Mouse (Mus musculus) embryo, embryonic 10 days (tissue): Measurements from ENCODE around the gene Tnc.

ENCODE experiments used
- DNase-seq: peaks from one replicate; pipeline ENCODE4 v3.0.0-alpha.2; 2015; ENCODE audit warnings: low spot score

Gene Tnc

DNA sequence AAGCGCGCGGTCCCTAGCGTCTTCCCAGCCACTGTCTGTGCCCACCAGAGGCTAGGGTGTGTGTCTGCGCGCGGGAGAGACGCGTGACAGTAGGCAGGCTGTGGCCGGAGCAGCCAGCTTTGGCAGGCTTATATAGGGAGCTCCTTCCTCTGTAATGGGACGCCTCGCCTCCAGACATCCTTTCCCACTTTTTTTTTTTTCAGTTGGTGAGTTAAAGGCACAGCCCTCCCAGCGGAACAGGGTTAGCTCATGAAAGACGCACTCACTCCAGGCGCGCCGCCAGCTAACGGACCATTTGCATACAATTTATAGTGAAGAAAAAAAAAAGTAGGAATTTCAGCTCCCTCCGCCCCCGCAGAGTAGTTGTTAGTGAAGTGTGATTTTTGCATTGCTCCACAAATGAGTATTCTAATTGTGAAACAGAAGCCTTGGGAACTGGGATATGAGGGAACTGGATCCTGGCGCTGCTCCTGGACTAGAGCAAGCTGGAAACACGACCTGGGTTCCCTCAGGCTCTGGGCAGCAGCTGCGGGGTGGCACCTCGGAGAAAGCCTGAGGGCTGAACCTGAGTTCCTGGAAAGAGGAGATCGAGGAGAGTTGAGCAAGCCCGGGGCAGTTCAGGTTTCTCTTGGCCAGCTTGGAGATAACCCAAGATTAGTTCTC, at the start of gene Tnc:
Gene Tnc, minus strand, starts transcription at position 185 of the 663 bp plus-strand sequence.
- DNase-seq = peak; percentile 73

DNA sequence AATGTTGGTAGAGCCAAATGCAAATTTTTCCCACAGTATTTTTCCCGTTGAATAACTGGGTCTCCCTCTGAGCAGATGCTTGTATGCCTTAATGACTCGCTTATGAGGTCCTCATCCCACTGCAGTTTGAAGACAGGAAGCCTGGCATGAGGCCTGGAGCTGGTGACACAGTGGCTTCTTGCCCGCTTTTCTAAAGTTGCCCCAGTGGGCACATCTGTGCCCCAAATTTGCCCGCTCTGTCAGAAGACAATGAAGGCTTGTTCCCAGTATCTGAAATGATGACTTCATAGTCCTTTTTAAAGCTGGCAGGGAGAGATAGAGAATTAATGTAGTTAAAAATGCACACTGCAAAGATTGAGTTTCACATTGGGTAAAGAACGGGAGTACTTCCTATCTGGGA, 47.4 kb upstream of the Tnc start:
- no peak for DNase-seq

DNA sequence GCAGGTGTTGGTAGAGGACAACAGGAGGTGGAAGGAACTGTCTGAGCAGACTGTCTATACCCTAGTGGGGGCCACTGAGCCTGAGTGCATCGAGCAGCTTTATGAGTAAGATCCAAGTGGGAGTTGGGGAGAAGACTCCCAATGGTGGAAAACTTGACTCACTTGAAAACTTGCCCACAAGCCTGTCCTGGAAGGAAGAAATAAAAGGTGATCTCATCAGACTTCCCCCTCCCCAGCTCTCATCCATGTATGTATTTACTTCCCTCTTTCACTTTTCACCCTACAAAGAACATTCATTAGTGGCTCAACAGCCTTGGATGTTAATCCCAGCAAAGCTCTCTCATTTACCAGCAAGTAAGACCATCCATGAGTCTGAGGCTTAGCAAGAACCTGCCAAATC, 46.0 kb upstream of the Tnc start:
- no peak for DNase-seq

DNA sequence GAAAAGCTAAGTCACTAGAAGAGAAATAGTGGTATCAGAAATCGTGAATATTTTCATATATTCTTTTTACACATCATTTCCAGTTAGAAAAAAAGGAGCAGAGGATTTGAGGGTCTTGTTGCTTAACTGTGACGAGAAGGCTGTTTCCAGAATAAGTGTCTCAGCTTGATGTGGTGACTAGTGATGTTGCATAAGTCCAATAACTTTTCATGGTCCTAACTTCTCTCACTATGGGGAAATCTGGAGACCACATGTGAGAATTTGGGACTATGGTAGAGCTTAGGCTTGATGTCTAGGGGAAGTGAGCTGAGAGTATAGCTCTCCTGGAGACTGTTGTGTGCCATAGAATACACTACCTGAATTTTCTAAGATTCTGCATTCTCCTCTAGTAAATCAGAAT, 42.6 kb upstream of the Tnc start:
- DNase-seq = no peak

DNA sequence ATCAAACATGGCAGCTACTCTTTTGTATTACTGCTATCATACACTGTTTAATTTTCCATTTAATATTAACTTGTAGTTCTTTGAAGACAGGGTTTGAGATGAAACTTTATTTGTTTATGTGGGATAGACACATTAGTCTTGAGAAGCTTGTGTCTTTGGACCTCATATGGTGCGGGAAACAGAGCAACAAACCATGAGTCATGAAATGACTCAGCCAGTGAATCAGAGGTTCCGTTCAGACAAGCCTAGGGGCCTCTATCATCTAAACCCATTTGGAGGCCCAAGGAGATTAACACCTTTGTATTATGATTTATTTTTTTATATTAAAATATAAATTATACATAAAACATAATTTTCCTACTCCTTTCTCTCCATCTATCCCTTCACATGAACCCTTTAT, 40.9 kb upstream of the Tnc start:
- DNase-seq = no peak

DNA sequence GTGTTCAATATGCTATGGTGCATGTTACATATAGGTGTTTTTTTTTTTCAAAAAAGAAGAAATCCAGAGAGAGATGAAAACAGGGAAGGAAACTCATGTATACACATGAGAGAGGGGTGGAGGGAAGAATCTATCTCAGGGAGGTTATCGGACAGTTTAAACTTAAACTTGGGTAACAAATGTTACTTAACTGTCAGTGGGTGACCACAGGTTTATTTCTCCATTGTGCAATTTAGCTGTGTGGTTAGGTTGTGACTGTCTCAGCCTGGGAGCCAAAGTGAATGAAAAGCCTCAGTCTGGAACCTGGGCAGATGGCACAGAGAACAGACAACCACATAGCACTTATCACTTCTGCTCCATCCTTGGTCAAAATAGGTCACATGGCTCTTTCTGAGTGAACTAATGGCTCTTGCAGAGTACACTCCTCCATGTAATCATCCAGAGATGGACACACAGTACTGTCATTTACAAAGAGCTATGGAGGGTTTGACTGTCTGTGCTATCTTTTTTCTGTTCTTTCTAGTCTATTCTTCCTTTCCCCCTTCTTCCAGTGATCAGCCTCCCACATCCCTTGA, 39.3 kb upstream of the Tnc start:
- no peak for DNase-seq

DNA sequence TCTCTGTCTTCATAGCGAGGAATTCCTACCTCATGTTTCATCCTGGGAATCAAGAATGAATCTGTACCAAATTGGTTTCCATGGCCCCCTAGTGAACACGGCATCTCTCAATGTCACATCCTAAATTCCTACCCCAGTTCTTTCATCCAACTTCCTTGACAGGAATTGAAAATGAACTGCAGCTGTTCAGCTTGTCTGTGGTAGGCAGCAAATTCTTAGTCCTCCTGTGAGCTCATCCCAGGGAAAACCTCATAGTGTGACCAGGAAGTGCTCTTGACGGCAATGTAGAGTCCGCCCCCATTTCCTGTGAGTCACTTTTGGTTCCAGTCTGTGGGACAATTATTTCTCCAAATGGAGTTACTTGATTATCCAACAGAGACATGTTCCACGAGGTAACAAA, 37.0 kb upstream of the Tnc start:
- peak; percentile 10 for DNase-seq

DNA sequence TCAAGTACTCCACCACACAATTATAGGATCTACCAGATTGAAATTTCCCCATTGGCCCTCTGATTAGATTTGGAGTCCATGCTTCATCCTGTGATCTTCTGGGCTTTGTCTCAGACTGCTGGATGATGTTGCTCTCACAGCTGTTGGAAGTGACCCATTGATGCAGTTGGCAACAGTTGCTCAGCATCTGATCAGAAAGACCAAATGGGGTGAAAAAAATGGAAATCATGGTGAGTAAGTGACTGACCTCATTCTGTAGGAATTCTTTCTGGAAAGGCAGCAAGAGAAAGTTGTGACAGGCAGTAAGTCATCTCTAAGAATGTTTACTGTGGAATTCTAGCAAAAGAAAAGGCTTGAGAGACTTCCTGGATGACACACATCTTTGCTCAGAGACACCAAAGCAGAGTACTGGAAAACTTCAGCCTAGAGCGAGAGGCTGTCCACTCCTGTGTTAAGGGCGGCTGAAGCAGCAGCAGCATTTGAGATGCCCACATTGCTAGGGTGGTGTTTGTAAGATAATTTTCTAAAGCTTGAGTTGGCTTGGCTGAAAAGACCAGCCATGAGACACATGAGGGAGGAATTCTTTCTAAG, 31.3 kb upstream of the Tnc start:
- DNase-seq = no peak

DNA sequence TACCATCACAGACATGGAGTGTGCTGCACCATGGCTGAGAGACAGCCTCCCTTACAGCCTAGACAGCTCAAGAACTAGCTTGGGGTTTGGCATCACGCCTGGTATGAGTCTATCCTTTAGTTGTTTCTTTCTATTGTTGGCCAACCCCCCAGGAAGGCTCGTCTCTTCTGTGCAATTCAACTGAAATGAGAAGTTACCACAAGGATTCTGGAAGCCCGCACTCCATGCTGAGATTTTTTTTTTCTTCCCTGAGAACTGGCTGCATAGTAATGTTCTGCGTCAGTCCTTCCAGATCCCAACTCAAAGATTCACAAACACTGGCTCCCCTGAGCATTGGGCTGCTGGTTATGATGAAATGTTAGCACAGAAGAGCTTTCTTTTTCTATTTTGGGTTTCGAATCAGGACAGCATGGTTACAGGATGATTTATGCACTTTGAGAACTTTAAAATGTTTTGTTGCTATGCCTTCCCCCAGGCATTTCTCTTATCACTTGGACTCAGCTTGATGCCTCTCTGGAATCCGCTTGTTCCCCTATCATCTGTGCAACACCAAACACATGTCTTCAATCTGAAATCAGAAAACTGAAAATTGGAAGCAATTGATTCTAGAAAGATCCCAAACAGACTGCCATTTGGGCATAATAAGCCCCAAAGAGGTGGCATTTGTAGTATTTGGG, 29.7 kb upstream of the Tnc start:
- DNase-seq = no peak

DNA sequence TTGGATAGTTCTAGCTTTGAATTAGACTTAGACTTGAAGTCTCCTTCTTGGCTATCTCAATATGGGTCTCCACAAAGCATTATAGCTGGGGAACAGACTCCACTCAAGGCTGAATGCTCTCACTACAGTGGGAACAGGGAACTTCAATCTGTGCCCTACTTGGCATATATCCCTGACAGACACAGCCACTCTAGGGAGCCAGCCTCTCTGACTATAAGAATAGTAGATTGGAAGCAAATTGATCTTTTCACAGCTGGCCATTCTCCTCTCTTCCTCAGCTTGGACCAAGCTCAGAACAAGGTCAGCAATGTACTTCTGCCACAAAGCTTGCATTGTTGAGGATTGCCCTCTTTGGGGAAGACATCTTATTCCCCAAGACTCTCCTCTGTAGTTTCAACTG, 27.9 kb upstream of the Tnc start:
- DNase-seq = no peak

DNA sequence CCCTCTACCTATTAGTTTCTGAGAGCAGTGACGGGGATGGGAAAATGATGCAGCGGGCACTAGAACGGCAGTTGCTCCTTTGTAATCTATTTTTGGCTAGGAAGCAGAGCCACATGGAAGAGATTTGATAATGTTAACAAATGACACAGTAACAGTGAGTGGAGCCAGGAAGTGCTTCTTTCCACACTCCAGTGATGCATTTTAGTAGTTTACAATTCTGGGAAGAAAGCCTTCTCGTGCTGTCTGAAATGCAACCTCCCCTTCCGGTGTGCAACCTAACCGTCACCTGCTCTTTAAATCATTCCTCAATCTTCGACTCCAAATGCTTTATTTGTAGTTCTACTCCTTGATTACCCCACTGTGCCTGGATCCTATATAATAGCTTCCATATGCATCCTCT, 20.6 kb upstream of the Tnc start:
- no peak for DNase-seq

DNA sequence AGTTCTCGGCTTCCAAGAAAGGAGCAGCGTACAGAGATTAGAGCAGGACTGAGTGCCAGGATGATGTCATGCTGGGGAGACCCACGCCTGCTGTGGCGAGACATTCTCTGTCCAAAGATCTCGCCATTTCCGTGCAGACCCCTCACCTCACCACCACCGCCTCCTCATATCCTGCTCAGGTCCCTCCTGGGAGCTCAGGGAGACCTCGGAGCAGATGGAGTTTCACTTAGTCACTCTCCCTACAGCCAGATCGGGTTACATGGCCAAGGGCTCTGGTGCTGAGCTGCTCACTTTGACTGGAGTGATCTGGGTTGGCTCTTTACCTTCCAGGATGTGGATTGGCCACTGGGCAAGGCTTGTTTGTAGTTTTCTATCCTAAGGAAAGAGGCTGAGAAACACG, 18.5 kb upstream of the Tnc start:
- peak; percentile 63 for DNase-seq

DNA sequence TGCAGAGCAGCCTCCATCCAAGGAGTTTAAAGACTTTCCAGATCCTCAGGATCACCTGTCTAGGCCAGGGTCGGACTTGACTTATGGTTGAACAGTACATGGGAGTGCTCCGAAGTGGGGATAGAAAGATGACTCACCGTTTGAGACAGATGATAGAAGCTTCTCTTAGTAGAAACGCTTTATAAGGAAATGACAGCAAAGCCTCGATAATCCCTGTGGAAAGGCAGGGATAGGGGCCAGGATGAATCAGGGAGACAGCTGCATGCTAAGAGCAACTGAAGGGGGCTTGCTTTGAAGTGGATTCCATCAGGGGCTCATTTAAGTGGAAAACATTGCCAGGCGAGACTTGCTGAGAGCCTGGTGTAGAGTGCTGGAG, 12.0 kb upstream of the Tnc start:
- DNase-seq = no peak

DNA sequence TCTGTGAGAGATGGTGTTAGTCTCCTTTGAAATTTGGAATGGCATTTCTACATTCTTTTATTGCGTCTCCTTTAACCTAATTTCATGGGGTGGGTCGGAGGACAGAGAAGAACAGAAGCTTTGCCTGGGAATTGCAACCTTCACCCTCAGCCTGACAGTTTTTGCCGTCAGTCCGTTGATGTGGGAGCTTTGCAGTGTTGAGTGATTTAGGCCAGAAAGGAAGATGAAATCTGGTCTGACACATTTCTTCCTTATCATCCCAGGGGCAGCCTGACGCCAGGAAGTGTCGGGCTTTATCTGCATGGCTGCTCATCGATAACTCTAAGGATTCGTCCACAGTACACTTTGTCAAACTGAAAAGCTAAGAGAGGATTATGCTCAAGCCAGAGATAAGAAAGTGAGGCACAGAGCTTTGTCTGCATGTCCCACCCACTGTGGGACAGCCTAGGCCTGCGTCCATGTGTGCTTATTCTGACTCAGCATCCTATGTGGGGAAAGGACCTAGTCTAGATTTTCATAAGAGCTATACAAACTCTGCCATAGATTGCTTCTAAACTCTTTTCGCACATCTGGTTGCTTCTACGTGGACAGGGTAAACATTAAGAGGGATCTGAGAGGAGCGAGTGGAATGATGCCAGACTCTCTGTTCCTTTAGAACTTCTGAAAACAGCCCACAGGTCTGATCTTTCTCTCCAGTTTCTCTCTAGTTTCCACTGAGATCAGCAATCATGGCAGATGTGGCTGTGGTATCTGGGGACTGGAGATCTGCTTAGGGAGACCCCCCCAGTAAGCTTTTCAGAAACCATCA, 11.4 kb upstream of the Tnc start:
- peak; percentile 29 for DNase-seq

DNA sequence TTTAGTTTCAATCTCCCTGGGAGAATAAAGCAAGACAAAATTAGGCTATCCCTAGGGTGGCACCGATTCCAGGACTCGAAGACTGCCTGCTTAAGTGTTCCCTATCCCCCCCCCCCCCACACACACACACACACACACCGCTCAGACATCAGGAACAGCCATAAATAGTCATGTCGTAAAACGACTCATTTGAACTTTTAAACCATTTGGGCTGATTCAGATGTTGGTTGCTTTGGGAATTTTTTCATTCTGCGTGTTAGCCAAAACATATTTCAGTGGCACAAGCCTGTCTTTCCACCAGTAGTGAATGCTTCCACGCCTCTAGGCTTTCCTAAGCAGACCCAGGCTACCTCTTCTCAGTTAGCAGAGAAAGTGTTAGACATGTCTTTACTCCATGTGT, 1.4 kb upstream of the Tnc start:
- DNase-seq = no peak

DNA sequence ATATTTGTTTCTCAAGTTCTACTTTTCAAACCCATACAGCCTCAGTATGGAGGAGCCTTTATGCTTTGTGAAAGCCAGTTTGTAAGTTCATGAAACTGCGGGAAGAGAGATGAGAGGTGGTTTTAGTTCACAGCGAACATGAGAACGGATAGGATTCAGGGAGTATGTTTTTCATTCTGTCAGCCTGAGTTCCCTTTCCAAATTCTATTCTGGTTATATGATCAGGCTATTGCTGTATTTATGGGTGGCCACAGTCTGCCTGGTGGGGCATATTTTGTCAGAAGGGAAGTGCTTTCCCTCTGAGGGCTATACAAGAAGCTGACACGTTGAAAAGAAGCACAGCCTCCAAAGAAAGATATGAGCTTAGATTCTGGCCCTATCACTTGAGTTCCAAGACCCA, 2.9 kb downstream of the Tnc start:
- no peak for DNase-seq

DNA sequence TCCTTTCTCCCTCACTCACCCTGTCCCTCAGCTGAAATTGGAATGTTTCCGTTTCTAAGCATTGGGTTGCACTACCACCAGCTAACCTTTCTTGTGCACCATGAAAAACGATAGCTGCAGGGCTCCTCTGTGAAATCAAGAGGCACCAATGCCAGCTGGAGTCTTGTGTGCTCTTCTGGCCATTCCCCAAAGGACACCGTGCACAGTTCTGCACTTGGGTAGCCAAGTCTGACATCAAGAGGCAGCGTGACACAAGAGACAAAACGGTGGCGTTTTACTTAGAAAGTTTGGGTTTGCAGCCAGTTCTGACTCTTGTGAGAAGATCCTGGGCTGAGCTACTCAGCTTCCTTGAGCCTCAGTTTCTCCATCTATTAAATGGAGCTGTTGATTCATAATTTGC, 3.4 kb downstream of the Tnc start:
- DNase-seq = no peak

DNA sequence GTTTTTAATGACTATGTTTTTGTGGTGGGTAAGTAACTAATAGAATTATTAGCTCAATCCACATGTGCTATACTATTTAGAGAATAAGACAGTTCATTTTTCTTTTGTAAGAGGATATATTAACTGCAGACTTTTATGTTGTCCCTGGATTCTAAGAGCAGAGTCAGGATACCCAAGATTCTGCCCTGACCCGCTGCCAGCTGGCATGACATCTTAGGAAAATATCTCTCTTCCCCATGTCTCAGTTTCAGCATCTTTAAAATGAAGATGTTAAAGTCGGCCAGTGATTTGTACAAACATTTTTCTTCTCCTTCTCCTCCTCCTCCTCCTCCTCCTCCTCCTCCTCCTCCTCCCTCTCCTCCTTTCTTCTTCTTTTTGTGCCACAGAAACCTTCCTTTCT, 7.7 kb downstream of the Tnc start:
- no peak for DNase-seq

DNA sequence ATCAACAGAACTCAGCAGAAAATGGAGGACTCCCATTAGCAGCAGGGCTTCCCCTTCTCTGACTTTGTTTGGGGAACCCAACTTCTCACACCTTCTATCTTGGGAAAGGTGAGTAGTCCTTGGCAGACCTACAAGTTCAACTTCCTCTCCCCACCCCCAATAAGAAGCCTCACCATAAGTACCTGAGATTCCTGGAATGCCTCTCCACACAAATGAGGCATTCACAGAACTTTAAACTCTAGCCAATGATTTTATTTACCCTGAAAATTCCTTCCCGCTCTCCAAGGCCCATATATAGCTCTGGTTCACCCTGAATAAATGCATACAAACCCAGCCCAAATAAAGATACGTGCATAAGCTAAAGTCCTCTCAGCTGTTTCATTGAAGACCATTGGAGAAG, 9.3 kb downstream of the Tnc start:
- no peak for DNase-seq

DNA sequence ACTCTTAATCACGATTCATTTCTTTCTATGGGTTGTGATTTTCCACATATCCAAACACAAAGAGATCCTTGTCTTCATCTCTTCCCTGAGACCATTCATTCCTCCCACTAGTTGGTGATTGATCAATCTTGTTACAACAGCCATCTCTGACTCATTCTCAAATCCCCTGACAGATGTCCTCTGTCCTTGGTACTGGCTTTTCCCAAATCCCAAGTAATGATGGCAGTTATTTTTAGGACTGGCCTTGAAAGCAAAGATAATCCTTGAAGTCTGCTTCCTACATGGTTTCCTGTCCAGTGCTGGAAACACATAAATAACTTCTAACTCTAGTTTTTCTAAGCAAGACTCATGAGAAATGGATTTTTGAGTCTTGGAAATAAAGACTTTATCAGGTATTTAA, 12.1 kb downstream of the Tnc start:
- no peak for DNase-seq

DNA sequence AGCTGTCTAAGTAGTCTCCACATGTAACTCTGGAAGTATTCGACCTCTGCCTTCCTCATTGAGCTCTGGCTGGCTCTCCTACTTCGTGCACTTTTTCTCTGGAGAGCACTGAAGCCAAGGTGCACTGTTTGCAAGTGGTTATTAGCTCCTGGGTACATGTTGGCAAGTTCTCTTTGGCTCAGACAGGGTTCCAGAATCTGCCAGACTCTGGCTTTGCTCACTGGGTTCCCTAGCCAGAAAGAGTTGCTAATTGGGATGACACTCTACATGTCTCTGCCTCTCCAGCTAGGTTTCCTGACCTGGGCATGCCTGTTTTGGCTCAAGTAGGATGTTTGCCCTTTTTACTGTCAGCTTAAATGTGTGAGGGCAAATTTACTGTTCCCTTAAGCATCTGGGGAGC, 13.6 kb downstream of the Tnc start:
- DNase-seq = no peak

DNA sequence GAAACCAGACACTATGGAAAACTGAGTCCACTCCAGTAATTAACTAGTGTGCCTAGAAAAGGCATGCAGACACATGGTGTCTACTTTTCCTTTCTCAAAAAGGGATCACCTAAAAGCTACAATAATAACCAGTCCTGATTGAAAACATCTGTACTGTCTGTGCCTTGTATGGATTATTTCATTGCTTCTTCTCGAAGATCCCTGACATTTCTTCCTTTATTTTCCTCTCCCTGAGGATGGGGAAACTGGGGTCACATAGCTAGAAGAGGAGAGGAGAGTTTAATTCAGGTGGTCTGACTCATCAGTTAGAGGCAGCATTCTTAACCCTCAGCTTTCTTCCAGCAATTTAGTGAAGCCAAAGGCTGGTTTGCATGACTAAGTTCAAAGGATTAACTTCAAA, 17.3 kb downstream of the Tnc start:
- no peak for DNase-seq

DNA sequence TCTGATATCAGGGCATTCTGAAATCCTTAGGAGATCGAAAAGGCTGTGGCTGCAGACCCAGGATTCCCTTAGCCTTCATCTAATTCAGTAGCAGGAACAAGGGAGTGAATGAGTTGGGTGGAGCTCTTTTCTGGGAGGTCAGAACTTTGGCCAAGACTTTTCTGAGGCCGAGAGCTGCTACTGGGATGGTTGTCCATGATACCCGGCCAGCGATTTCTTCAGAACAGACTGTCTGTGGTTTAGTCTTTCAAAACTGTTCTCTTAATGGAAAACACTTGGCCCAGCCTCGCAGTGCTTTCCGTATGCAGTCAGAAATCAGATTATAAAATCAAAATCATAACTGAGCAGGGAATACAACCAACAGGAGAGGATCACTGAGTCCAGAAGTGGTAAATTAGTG, 21.2 kb downstream of the Tnc start:
- DNase-seq = no peak
